Mouse (Mus musculus) megakaryocyte, embryonic 14.5 days (primary cell): ENCODE data around the gene Mettl16.

Source experiments
- FLI1 ChIP-seq: IDR thresholded peaks from 2 replicates; pipeline ENCODE4 v1.6.1; 2012; ENCODE audit warnings: low read length, inconsistent platforms, mixed read lengths
- GATA1 ChIP-seq: IDR thresholded peaks from 3 replicates; pipeline ENCODE4 v1.6.1; 2012; ENCODE audit warnings: mixed read lengths, low read length, inconsistent platforms, borderline replicate concordance

GRCm38 (mm10) chr11:74830256-74831161 is 59.9 kb downstream of the Mettl16 start, which contains the start of gene Mnt:
- TF ChIP-seq GATA1, result no peak
- no peak for TF ChIP-seq FLI1
